Mouse (Mus musculus) liver, embryonic 11.5 days (tissue): ENCODE results near the gene Gm9887. TPM values are rescaled to one million over a fixed set of nuclear protein-coding genes. Genes with fewer than 3 reads are reported as not detected.

Experiments used
- microRNA-seq: library from miRNA; unstranded; fragments of <30 nt; microRNA quantifications from one replicate; pipeline ENCODE4, GENCODE M21; 2017; ENCODE audit warnings: borderline number of aligned reads
- polyA plus RNA-seq: library from polyadenylated mRNA; unstranded; fragments of >200 nt; fragmentation: Nextera tagmentation; extraction: Ambion mirVana; gene quantifications from 2 replicates; pipeline ENCODE4 v1.2.1, GENCODE M21; 2014

Gm9887 gene
- polyA plus RNA-seq, 1 experiment from 2014 or later: 1.7 TPM

Small RNAs within 50 kb of the gene (microRNA-seq; reads per million reads assigned to microRNA genes)
- gene Gm47299 (not detected), gene Gm47305 (not detected)

Other genes with a start within 250 kb of the Gm9887 start
- 1,745 and 1,937 TPM in 2 replicates for gene Rps29, start 213.3 kb downstream of the Gm9887 start, polyA plus RNA-seq
- 28.5 and 33.5 TPM in 2 replicates for gene Lrr1, start 203.6 kb downstream of the Gm9887 start, polyA plus RNA-seq
- gene Rpl36al, start 188.4 kb downstream of the Gm9887 start, polyA plus RNA-seq: 999 and 1,044 TPM in 2 replicates
- gene Mgat2, start 188.3 kb downstream of the Gm9887 start, polyA plus RNA-seq: 44.9 and 50.7 TPM in 2 replicates
- 28.6 and 29.8 TPM in 2 replicates for gene Gm49383, start 175.4 kb downstream of the Gm9887 start, polyA plus RNA-seq
- 12.2 and 14.0 TPM in 2 replicates for gene Dnaaf2, start 174.0 kb downstream of the Gm9887 start, polyA plus RNA-seq
- 35.5 and 37.9 TPM in 2 replicates for gene Gm49384, start 168.2 kb downstream of the Gm9887 start, polyA plus RNA-seq
- gene Pole2, start 144.3 kb downstream of the Gm9887 start, polyA plus RNA-seq: 42.5 and 46.9 TPM in 2 replicates
- 5.7 and 5.8 TPM in 2 replicates for gene Klhdc1, start 131.3 kb downstream of the Gm9887 start, polyA plus RNA-seq
- 146 and 152 TPM in 2 replicates for gene Klhdc2, start 75.8 kb downstream of the Gm9887 start, polyA plus RNA-seq
- gene Nemf, start 15.3 kb downstream of the Gm9887 start, polyA plus RNA-seq: 74.7 and 81.7 TPM in 2 replicates
- gene Arf6, start 308 bp downstream of the Gm9887 start, polyA plus RNA-seq: 65.1 and 68.1 TPM in 2 replicates
- gene Vcpkmt, start 210.6 kb upstream of the Gm9887 start, polyA plus RNA-seq: 32.5 and 32.6 TPM in 2 replicates